ENCODE assay signal across 8 mouse cellular contexts in genomic region chr11:89039325-89039724, GRCm38 (mm10). TPM values are rescaled to one million over a fixed set of nuclear protein-coding genes. Genes with fewer than 3 reads are reported as not detected.
DNase-seq lines count a peak whose midpoint lies in the region.

No protein-coding gene starts in this region.

- peak; percentile 76 to 90 for DNase-seq in adrenal gland, adult (ENCODE audit: inconsistent age in 2 of 2, low spot score in 1 of 2)
- DNase-seq in adrenal gland, postnatal 4 days (ENCODE audit: low spot score in 2 of 2): no peak
- peak; percentile 52 for DNase-seq in ovary, postnatal 14 days (ENCODE audit: low spot score)
- no peak for DNase-seq in ovary, adult 18-20 months (ENCODE audit: low spot score)
- DNase-seq in embryonic facial prominence, embryonic 10.5 days (ENCODE audit: low spot score): peak; percentile 46
- peak; percentile 80 for DNase-seq in kidney, adult 9 months
- peak; percentile 69 for DNase-seq in lung, postnatal 10 days
- DNase-seq in spleen, postnatal 36 days (ENCODE audit: low spot score in 2 of 2): peak; percentile 70 to 74

- no peak overlapping the region for H3K4me3 ChIP-seq in embryonic facial prominence, embryonic 10.5 days

- H3K27ac ChIP-seq in embryonic facial prominence, embryonic 10.5 days (replicated peaks): no peak overlapping the region

- 34% methylated on average over 3 of the region's 3 CpGs for WGBS in embryonic facial prominence, embryonic 10.5 days

- H3K36me3 ChIP-seq in embryonic facial prominence, embryonic 10.5 days (replicated peaks): peaks cover 70% of the 10 kb centered on the region

- H3K9me3 ChIP-seq in embryonic facial prominence, embryonic 10.5 days: no peaks in the 10 kb centered on the region

- H3K4me1 ChIP-seq in embryonic facial prominence, embryonic 10.5 days: no peaks in the 10 kb centered on the region

- H3K27me3 ChIP-seq in embryonic facial prominence, embryonic 10.5 days (replicated peaks; ENCODE audit: low read depth, poor library complexity, severe bottlenecking): no peaks in the 10 kb centered on the region

RNA-seq across cellular contexts. Expression of gene Dgke, which starts 27.3 kb away (rescaled TPM):
- 10 to 100 TPM; 11.3 to 14.2 TPM for total RNA-seq in adrenal gland, postnatal 4 days (2021)
- polyA plus RNA-seq in embryonic facial prominence, embryonic 10.5 days (2016; fragmentation: Nextera tagmentation; extraction: Ambion mirVana): 4.5 and 4.7 TPM in 2 replicates

RNA-seq across cellular contexts. Expression of gene Gm525, which starts 34.3 kb away (rescaled TPM):
- under 1 TPM in 1 of 2 experiments, not detected in 1; 0.62 TPM for total RNA-seq in adrenal gland, postnatal 4 days (2021)
- not detected in 2 replicates for polyA plus RNA-seq in embryonic facial prominence, embryonic 10.5 days (2016; fragmentation: Nextera tagmentation; extraction: Ambion mirVana)

RNA-seq across cellular contexts. Expression of gene Trim25, which starts 40.1 kb away (rescaled TPM):
- total RNA-seq in adrenal gland, postnatal 4 days (2021): 100 to 1,000 TPM; 133 to 137 TPM
- 2.8 and 3.5 TPM in 2 replicates for polyA plus RNA-seq in embryonic facial prominence, embryonic 10.5 days (2016; fragmentation: Nextera tagmentation; extraction: Ambion mirVana)

Comparison
In these comparisons a context has a peak if more than half of its experiments do, and no peak if none do; other contexts are left out.
1. DNase-seq: peak in adrenal gland, adult (2 of 2), ovary, postnatal 14 days (single experiment), embryonic facial prominence, embryonic 10.5 days (single experiment), kidney, adult 9 months (single experiment), lung, postnatal 10 days (single experiment) and spleen, postnatal 36 days (2 of 2); none in adrenal gland, postnatal 4 days (0 of 2) and ovary, adult 18-20 months (single experiment).